Mouse (Mus musculus) hindbrain, embryonic 16.5 days (tissue): ENCODE results near the gene Pla2g4a. TPM values are rescaled to one million over a fixed set of nuclear protein-coding genes. Genes with fewer than 3 reads are reported as not detected.

ENCODE experiments used
- ATAC-seq: fragments of 200-750 bp; cut with Nextera tagmentation; 2 replicates; pipeline ENCODE4 v1.8.0; 2017; ENCODE audit warnings: moderate TSS enrichment, moderate library complexity
- H3K27ac ChIP-seq: fragments of 300-500 bp; sonication (generic); 2 replicates; pipeline ENCODE4 v1.5.1; 2014; ENCODE audit warnings: low read depth, mild to moderate bottlenecking, control low read depth, low read length, moderate library complexity
- H3K27me3 ChIP-seq: fragments of 300-500 bp; sonication (generic); replicated peaks from 2 replicates; pipeline ENCODE4 v1.6.1; 2014; ENCODE audit warnings: low read length; ENCODE audit not compliant: control insufficient read depth, insufficient read depth
- H3K36me3 ChIP-seq: fragments of 300-500 bp; sonication (generic); 2 replicates; pipeline ENCODE4 v1.6.1; 2014; ENCODE audit warnings: mild to moderate bottlenecking, low read length, moderate library complexity, mixed read lengths; ENCODE audit not compliant: control insufficient read depth, insufficient read depth
- H3K4me1 ChIP-seq: fragments of 300-500 bp; sonication (generic); 2 replicates; pipeline ENCODE4 v1.6.1; 2014; ENCODE audit warnings: low read depth, low read length; ENCODE audit not compliant: control insufficient read depth, insufficient read depth
- H3K4me2 ChIP-seq: fragments of 300-500 bp; sonication (generic); 2 replicates; pipeline ENCODE4 v1.6.1; 2014; ENCODE audit warnings: mild to moderate bottlenecking, low read length, control low read depth, moderate library complexity
- H3K4me3 ChIP-seq: fragments of 300-500 bp; sonication (generic); 2 replicates; pipeline ENCODE4 v1.5.1; 2014; ENCODE audit warnings: mild to moderate bottlenecking, low read length, control low read depth, moderate library complexity
- H3K9ac ChIP-seq: fragments of 300-500 bp; sonication (generic); 2 replicates; pipeline ENCODE4 v1.6.1; 2014; ENCODE audit warnings: low read depth, mild to moderate bottlenecking, control low read depth, low read length, moderate library complexity
- H3K9me3 ChIP-seq: fragments of 300-500 bp; sonication (generic); 2 replicates; pipeline ENCODE4 v1.6.1; 2014; ENCODE audit warnings: mild to moderate bottlenecking, low read length, moderate library complexity; ENCODE audit not compliant: control insufficient read depth
- WGBS: fragments of 180-500 bp; shearing (Covaris S2); extraction: QIAGEN DNeasy Blood & Tissue Kit; methylation state at CpG from one replicate; pipeline ENCODE4 v1.1.7; 2014; 5-methylcytosine and 5-hydroxymethylcytosine counted together
- polyA plus RNA-seq: library from polyadenylated mRNA; unstranded; fragments of >200 nt; fragmentation: Nextera tagmentation; extraction: Ambion mirVana; gene quantifications from 2 replicates; pipeline ENCODE4 v1.2.1, GENCODE M21; 2015

Gene Pla2g4a
- 2.2 and 2.3 TPM in 2 replicates for polyA plus RNA-seq

DNA sequence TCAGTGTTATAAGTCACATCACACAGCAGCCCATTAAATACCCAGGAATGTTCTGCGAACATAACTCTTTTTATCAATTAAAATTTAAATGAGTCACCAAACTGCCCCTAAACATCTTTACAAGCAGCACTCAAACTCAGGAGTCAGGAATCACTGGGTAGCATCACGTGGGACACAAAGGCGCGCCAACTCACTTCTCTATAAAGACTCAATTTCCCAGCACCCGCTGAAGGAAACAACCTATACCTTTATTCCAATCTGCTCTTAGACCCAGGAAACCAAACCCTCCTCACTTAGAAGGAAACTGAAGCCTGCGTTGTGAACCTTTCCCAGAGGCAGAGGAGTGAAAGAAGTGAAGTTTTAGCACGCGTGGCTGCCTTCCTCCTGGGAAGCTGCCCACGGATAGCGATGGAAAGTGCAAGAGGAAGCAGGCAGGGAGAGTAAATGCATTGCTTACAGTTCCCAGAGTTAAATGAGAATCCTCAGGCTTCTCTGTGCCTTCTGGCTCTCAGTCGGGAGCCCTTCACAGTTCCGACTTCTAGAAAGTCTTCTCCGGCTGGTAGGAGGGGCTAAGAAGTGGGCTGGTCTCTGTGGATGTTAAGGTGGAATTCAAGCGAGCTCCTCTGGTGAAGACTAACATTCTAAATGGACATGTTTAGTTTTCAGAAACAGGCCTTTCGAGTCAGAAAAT is at the start of gene Pla2g4a:
TSS of gene Pla2g4a (minus strand) at position 557 of the 691 bp plus-strand sequence.
- Histone ChIP-seq H3K9me3 (no peaks in the 10 kb centered on the region), H3K9ac (peak within 1 kb of the TSS; percentile 8), H3K27me3 (no peaks in the 10 kb centered on the region), H3K4me1 (no peaks in the 10 kb centered on the region; the same call in 1 of the 2 replicates), H3K4me3 (peak within 1 kb of the TSS; percentile 42), H3K4me2 (peak within 1 kb of the TSS; percentile 71), H3K36me3 (no peaks in the 10 kb centered on the region), H3K27ac (peak within 1 kb of the TSS; percentile 59; the same call in 1 of the 2 replicates)
- peak; percentile 74; the same call in 1 of the 2 replicates for ATAC-seq
- 29% methylated on average over 15 of the region's 15 CpGs for WGBS

DNA sequence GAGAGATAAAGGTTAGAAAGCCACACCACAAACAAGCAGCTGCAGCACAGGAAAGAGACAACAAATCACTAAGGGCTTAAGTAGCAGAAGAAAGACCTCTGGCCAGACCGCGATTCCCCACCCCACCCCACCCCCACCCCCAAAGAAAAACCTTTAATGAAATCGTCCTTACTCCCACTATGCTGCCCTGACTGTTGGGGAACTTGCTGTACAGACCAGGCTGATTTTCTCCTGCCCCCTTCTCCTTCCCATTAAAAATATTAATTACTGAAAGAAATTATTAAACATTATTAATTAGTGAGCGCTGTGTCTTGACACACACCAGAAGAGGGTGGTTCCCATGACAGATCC is 49.5 kb upstream of the Pla2g4a start:
- no peak for ATAC-seq
- Histone ChIP-seq H3K27me3 (no peaks in the 10 kb centered on the region), H3K4me1 (no peaks in the 10 kb centered on the region), H3K27ac (no peak overlapping the region), H3K4me2 (no peak overlapping the region), H3K4me3 (no peak overlapping the region), H3K9ac (no peak overlapping the region), H3K36me3 (no peaks in the 10 kb centered on the region), H3K9me3 (no peaks in the 10 kb centered on the region; the same call in 1 of the 2 replicates)
- WGBS, result 54% methylated on average over 4 of the region's 4 CpGs

DNA sequence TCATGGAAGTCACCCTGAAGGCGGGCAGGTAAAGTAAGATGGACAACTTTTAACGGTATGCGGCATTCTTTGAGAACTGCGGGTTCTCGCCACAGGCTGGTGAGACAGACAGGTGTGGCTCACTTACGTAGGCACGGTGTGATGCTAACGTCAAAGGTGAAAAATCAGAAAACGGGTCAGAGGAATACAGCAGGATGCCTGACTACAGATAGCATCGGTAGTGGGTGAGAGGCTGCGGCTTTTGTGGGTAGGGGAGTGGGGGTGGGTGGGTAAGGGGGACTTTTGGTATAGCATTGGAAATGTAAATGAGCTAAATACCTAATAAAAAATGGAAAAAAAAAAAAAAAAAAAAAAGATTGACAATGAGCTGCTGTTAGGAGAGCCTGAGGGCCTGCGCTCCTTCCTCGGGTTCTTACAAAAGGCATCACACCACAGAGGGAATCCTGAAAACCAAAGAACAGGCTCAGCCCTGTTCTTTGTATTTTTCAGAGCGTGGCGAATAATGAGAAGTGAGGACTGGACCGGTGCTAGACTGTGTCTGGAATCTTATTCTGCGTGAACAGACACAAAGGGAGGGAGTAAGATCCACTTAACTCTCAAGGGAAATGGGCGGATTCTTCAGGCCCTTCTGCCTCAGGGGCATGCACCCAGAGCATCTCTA is 49.0 kb upstream of the Pla2g4a start:
- Histone ChIP-seq H3K27me3 (no peaks in the 10 kb centered on the region), H3K4me1 (no peaks in the 10 kb centered on the region), H3K9me3 (no peaks in the 10 kb centered on the region; the same call in 1 of the 2 replicates), H3K4me2 (no peak overlapping the region), H3K36me3 (no peaks in the 10 kb centered on the region), H3K9ac (no peak overlapping the region), H3K27ac (no peak overlapping the region), H3K4me3 (no peak overlapping the region)
- 72% methylated on average over 18 of the region's 18 CpGs for WGBS
- peak; percentile 58; the same call in 1 of the 2 replicates for ATAC-seq

DNA sequence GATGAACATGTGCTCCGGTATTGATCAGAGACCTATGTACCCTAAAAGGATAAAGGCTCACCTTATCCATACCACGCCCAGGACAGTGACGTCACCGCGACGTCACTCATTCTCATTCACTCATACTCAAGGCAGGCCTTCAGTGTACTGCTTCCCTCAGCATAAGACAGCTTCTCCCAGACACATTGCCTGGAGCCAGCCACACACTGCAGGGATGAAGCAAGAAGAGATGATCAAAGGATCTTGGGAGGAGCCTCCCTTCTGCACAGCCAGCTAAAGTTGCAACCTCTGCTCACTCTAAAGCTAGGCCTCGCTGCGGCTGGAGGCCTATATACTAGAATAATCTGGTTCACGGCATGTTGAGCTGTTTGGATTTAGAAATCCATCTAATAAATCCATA is 48.0 kb upstream of the Pla2g4a start:
- Histone ChIP-seq H3K4me1 (no peaks in the 10 kb centered on the region), H3K4me3 (no peak overlapping the region), H3K27me3 (no peaks in the 10 kb centered on the region), H3K4me2 (no peak overlapping the region), H3K9me3 (no peaks in the 10 kb centered on the region; the same call in 1 of the 2 replicates), H3K9ac (no peak overlapping the region), H3K36me3 (no peaks in the 10 kb centered on the region), H3K27ac (no peak overlapping the region)
- 97% methylated on average over 9 of the region's 9 CpGs for WGBS
- no peak for ATAC-seq

DNA sequence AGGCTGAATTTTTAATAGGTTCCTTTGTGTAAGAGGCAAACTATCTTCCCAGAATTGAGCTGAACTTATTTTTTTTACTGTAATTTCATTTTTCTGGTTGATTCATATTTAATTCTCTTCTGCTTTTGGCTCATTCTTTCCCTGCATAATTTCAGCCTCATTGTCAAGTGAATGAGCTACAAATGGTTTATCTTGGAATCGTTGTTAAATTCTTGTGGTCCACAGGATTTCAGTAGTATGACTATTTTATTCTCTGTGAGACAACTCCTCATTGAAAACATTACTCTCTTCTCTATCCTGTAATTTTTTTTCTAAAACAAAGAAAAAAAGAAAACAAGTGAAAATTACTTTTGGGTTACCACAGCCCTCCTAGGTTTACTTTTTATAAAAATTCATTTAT is 14.5 kb upstream of the Pla2g4a start:
- WGBS, result 90% methylated on average over 1 of the region's 1 CpGs
- Histone ChIP-seq H3K4me2 (no peak overlapping the region), H3K4me1 (no peaks in the 10 kb centered on the region), H3K9me3 (no peaks in the 10 kb centered on the region), H3K4me3 (no peak overlapping the region), H3K27me3 (no peaks in the 10 kb centered on the region), H3K27ac (no peak overlapping the region), H3K36me3 (no peaks in the 10 kb centered on the region), H3K9ac (no peak overlapping the region)
- ATAC-seq, result no peak

DNA sequence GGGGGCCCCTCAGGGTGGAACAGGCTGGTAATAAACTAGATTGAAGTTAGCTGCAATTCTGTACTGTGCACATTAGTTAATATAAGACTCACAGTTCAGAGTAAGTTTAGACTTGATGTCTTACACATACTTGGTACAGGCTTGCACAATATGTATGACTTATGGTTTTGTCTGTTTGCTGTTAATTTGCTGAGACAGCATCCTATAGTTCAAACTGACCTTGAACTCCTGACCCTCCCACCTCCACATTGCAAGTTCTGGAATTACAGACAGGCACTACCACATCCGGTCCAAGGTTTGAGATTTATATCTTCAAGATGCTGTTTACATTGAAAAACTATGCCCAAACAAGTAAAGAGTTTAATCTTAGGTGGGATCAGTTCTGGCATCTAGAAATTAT is 4.7 kb upstream of the Pla2g4a start:
- Histone ChIP-seq H3K27me3 (no peaks in the 10 kb centered on the region), H3K9me3 (no peaks in the 10 kb centered on the region), H3K27ac (no peak overlapping the region), H3K4me2 (no peak overlapping the region), H3K36me3 (no peaks in the 10 kb centered on the region), H3K9ac (no peak overlapping the region), H3K4me3 (no peak overlapping the region), H3K4me1 (no peaks in the 10 kb centered on the region)
- 89% methylated on average over 1 of the region's 1 CpGs for WGBS
- ATAC-seq, result no peak

DNA sequence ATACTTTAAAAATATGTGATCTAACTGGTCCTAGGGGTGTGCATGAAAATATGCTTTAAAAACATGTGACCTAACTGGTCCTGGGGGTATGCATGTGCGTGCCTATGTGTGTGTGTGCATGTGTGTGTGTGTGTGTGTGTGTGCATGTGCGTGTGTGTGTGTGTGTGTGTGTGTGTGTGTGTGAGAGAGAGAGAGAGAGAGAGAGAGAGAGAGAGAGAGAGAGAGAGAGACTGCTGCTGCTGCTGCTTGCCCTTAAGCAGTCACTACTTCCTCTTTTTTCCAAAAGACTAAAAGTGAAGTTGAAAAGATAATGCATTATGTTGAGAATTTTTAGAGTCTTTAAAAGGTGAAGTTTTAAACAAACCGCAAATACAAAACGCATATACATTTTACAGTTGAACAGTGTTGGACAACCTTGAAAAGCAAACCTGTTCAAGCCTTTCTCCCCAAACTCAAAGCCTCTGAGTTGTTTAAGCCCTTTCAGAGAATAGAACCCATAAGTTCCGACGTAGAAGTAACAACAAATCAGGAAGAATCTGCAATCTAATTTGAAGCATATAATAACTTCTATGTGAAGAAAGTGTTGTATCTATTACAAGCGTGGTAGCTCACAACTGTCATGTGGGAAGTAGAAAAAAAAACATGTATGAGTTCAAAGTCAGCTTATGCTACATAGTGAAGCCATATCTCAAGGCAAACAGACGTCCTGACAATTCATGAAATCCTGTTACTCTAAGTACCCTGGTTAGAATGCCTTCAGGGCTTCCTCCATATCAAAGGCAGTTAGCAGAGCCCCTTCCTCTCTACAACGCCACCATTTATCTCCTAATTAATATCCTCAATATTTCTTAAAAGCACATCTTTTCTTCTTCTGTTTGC is 574 bp upstream of the Pla2g4a start:
- Histone ChIP-seq H3K9me3 (no peaks in the 10 kb centered on the region), H3K4me2 (peak overlapping the region; percentile 71), H3K4me1 (no peaks in the 10 kb centered on the region; the same call in 1 of the 2 replicates), H3K4me3 (peak overlapping the region; percentile 42; the same call in 1 of the 2 replicates), H3K36me3 (no peaks in the 10 kb centered on the region), H3K27ac (no peak overlapping the region), H3K9ac (no peak overlapping the region; the same call in 1 of the 2 replicates), H3K27me3 (no peaks in the 10 kb centered on the region)
- ATAC-seq, result 0 out of 2 replicates have a peak, but pooled peaks have one; percentile 30
- 81% methylated on average over 9 of the region's 9 CpGs for WGBS

DNA sequence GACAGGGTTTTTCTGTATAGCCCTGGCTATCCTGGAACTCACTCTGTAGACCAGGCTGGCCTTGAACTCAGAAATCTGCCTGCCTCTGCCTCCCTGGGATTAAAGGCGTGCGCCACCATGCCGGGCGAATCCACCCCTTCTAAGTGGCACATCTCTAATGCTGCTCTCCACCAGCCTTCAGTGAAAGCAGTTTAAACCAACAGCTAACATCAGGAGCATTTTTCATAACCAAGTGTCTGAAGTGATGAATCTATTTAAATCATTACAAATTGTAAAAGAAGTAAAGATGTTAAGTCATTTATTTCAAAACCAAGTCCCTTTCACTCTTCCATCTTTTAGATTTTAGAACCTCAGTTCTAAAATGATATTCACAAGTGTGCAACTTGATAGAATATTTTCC is 839 bp downstream of the Pla2g4a start:
- Histone ChIP-seq H3K27me3 (no peaks in the 10 kb centered on the region), H3K9me3 (no peaks in the 10 kb centered on the region), H3K4me3 (no peak overlapping the region), H3K4me1 (no peaks in the 10 kb centered on the region; the same call in 1 of the 2 replicates), H3K4me2 (no peak overlapping the region), H3K27ac (no peak overlapping the region), H3K36me3 (no peaks in the 10 kb centered on the region), H3K9ac (no peak overlapping the region)
- no peak for ATAC-seq
- over 99% methylated on average over 4 of the region's 4 CpGs for WGBS

DNA sequence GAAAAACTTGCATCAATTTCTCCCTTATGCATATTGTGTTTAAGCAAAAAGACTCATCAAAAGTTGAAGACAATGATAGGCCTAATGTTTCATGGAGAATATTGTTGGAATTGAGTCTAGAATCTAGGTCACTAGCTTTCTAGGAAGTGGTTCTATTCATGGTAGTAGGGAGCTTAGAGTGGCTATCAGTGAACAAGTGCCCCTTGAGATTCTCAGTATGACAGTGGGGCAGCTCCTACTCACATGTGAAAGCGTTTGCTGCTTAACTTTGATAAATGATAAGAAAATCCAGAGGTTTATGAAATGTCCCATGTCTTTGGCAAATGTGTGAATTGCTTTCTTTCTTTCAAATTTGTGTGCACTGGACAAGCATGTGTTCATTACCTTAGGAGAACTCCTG is 2.0 kb downstream of the Pla2g4a start:
- 93% methylated on average over 1 of the region's 1 CpGs for WGBS
- Histone ChIP-seq H3K27ac (no peak overlapping the region), H3K9ac (no peak overlapping the region), H3K9me3 (no peaks in the 10 kb centered on the region), H3K4me1 (no peaks in the 10 kb centered on the region; the same call in 1 of the 2 replicates), H3K27me3 (no peaks in the 10 kb centered on the region), H3K4me2 (no peak overlapping the region), H3K4me3 (no peak overlapping the region), H3K36me3 (no peaks in the 10 kb centered on the region)
- ATAC-seq, result no peak
